Mouse (Mus musculus): Measurements from ENCODE around the gene Zc3h4. TPM values are rescaled to one million over a fixed set of nuclear protein-coding genes. Genes with fewer than 3 reads are reported as not detected.

Zc3h4 gene
- total RNA-seq, 2 experiments from 2014 or later, result 44.0 to 54.3 TPM

- peak; percentile 91 for DNase-seq
These were observed 25.5 kb downstream of the Zc3h4 start for GRCm38 (mm10) chr7:16426129-16426729.

GRCm38 (mm10) chr7:16433352-16433971 lies 32.8 kb downstream of the Zc3h4 start:
- no peak for DNase-seq

- no peak for DNase-seq
These were observed 34.4 kb downstream of the Zc3h4 start for GRCm38 (mm10) chr7:16435088-16435487.

GRCm38 (mm10) chr7:16441241-16441640 lies 40.5 kb downstream of the Zc3h4 start:
- no peak for DNase-seq

- peak; percentile 44 for DNase-seq
These were observed 50.9 kb downstream of the Zc3h4 start for GRCm38 (mm10) chr7:16451656-16452055.

- peak; percentile 92 for DNase-seq
These were observed 51.9 kb downstream of the Zc3h4 start, which contains the start of gene Tmem160 for GRCm38 (mm10) chr7:16452587-16453073. Tmem160 (plus strand) TSS chr7:16452779.

- DNase-seq, result peak; percentile 61
These were observed 52.5 kb downstream of the Zc3h4 start for GRCm38 (mm10) chr7:16453118-16453711.

- DNase-seq, result no peak
These were observed 54.3 kb downstream of the Zc3h4 start for GRCm38 (mm10) chr7:16455016-16455415.

- no peak for DNase-seq
These were observed 55.6 kb downstream of the Zc3h4 start for GRCm38 (mm10) chr7:16456289-16456688.

- no peak for DNase-seq
These were observed 59.9 kb downstream of the Zc3h4 start for GRCm38 (mm10) chr7:16460566-16460965.

GRCm38 (mm10) chr7:16461151-16461550 lies 60.4 kb downstream of the Zc3h4 start:
- DNase-seq, result no peak

GRCm38 (mm10) chr7:16461705-16462104 lies 61.0 kb downstream of the Zc3h4 start:
- DNase-seq, result no peak

GRCm38 (mm10) chr7:16463214-16463613 lies 62.5 kb downstream of the Zc3h4 start:
- peak; percentile 90 for DNase-seq

GRCm38 (mm10) chr7:16465160-16465559 lies 64.5 kb downstream of the Zc3h4 start:
- peak; percentile 85 for DNase-seq

GRCm38 (mm10) chr7:16465568-16465967 lies 64.9 kb downstream of the Zc3h4 start:
- no peak for DNase-seq

GRCm38 (mm10) chr7:16466565-16466964 lies 65.9 kb downstream of the Zc3h4 start:
- DNase-seq, result no peak

GRCm38 (mm10) chr7:16468115-16468514 lies 67.4 kb downstream of the Zc3h4 start:
- no peak for DNase-seq

GRCm38 (mm10) chr7:16471549-16471948 lies 70.8 kb downstream of the Zc3h4 start:
- peak; percentile 30 for DNase-seq

- no peak for DNase-seq
These were observed 71.5 kb downstream of the Zc3h4 start for GRCm38 (mm10) chr7:16472116-16472709.

- no peak for DNase-seq
These were observed 73.1 kb downstream of the Zc3h4 start for GRCm38 (mm10) chr7:16473847-16474246.

GRCm38 (mm10) chr7:16474445-16474844 lies 73.7 kb downstream of the Zc3h4 start:
- DNase-seq, result peak; percentile 72

- no peak for DNase-seq
These were observed 74.6 kb downstream of the Zc3h4 start for GRCm38 (mm10) chr7:16475321-16475720.
